Mouse (Mus musculus): ENCODE results near the gene Gm42688.

GRCm38 (mm10) chr6:83115682-83116372 lies 14.4 kb downstream of the Gm42688 start:
- TF ChIP-seq CTCF (IDR thresholded peaks at IDR 0.05; ENCODE audit: borderline replicate concordance, insufficient read depth, low read depth, low read length) (no peak), POLR2A (IDR thresholded peaks at IDR 0.05; ENCODE audit: borderline replicate concordance, insufficient read depth, low read length) (no peak)

Data from cerebellum, adult 2 months (tissue).